Comparison of ENCODE assay signal across 27 mouse cellular contexts in the genomic region with DNA sequence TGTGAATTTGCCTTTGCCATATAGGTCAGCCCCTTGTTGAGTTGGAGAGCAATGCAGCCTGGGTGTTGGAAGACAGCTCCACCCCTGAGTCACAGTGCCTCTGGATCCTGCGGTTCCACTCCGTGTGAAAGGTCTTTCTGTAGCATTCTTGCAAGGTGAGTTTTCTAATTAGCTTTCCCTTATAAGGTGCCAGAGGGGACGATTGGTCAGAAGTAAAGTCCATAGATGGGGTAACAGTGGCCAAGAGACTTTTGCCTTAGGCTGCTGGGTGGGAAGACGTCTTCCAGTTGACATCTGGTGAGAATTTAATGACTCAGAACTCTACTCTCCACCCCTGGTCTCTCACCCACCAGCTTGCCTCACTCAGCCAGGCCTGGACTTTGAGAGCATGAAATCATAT.
"Had no signal": no experiment of that assay in that cellular context is flagged by ENCODE, and none has a peak within 500 bp of the region (broad histone marks: within the 10 kb centered on the region; RNA-seq: fewer than 3 reads in every experiment).

No protein-coding gene starts in this region.

- H3K4me2 ChIP-seq: heart, embryonic 11.5 days; heart, embryonic 15.5 days; hindbrain, embryonic 13.5 days; hindbrain, embryonic 15.5 days; kidney, embryonic 15.5 days; limb, embryonic 13.5 days; limb, embryonic 15.5 days; liver, embryonic 12.5 days had no signal

- H3K4me3 ChIP-seq: heart, adult 2 months; heart, embryonic 13.5 days; heart, embryonic 15.5 days; hindbrain, embryonic 13.5 days; hindbrain, embryonic 15.5 days; kidney, embryonic 15.5 days; limb, embryonic 13.5 days; limb, embryonic 15.5 days; liver, embryonic 12.5 days had no signal

- H3K27me3 ChIP-seq: heart, embryonic 13.5 days; heart, embryonic 15.5 days; hindbrain, embryonic 13.5 days; hindbrain, embryonic 15.5 days; kidney, embryonic 15.5 days; limb, embryonic 13.5 days; limb, embryonic 15.5 days; liver, embryonic 12.5 days had no signal

- ATAC-seq: hindbrain, postnatal 0 days; intestine, embryonic 16.5 days; liver, embryonic 12.5 days had no signal

- H3K9ac ChIP-seq: heart, embryonic 13.5 days; heart, embryonic 15.5 days; hindbrain, embryonic 13.5 days; hindbrain, embryonic 15.5 days; kidney, embryonic 15.5 days; limb, embryonic 13.5 days; limb, embryonic 15.5 days; liver, embryonic 12.5 days; liver, embryonic 14.5 days had no signal

- DNase-seq: gastrocnemius, postnatal 14 days; gastrocnemius, postnatal 36 days; heart, adult 11 months; heart, adult 2 months; heart, postnatal 14 days; heart, postnatal 36 days; kidney, adult 11 months; kidney, adult 2 months; kidney, adult 9 months; kidney, postnatal 14 days; kidney, postnatal 36 days; layer of hippocampus, adult 9-11 months; layer of hippocampus, postnatal 36 days; left cerebral cortex, postnatal 4 days had no signal

- H3K9me3 ChIP-seq: heart, embryonic 15.5 days; hindbrain, embryonic 13.5 days; hindbrain, embryonic 15.5 days; kidney, embryonic 15.5 days; limb, embryonic 13.5 days; limb, embryonic 15.5 days; liver, embryonic 12.5 days had no signal

- H3K36me3 ChIP-seq: heart, embryonic 13.5 days; heart, embryonic 15.5 days; hindbrain, embryonic 13.5 days; hindbrain, embryonic 15.5 days; kidney, embryonic 15.5 days; limb, embryonic 13.5 days; limb, embryonic 15.5 days; liver, embryonic 12.5 days had no signal

- H3K4me1 ChIP-seq: hindbrain, embryonic 13.5 days; hindbrain, embryonic 15.5 days; kidney, embryonic 15.5 days; limb, embryonic 13.5 days; liver, embryonic 12.5 days had no signal

- H3K27ac ChIP-seq: heart, embryonic 15.5 days; hindbrain, embryonic 13.5 days; hindbrain, embryonic 15.5 days; hindbrain, postnatal 0 days; kidney, embryonic 15.5 days; kidney, postnatal 0 days; limb, embryonic 13.5 days; limb, embryonic 15.5 days; liver, embryonic 12.5 days; liver, embryonic 14.5 days had no signal
